Mouse (Mus musculus) splenic B cell, adult 2 months (primary cell): ENCODE results near the gene Igfbp6.

Experiments used
- DNase-seq: peaks from one replicate; pipeline ENCODE4 v3.0.0-alpha.2; 2011; ENCODE audit warnings: low read depth, low spot score
- H3K27me3 ChIP-seq: 2 replicates; pipeline ENCODE4 v1.6.1; 2012; ENCODE audit warnings: mild to moderate bottlenecking, low read length, moderate library complexity, mixed read lengths; ENCODE audit not compliant: control insufficient read depth, poor library complexity, insufficient read depth, severe bottlenecking
- H3K36me3 ChIP-seq: 2 replicates; pipeline ENCODE4 v1.6.1; 2012; ENCODE audit warnings: mild to moderate bottlenecking, low read length, moderate library complexity, mixed read lengths; ENCODE audit not compliant: control insufficient read depth, poor library complexity, insufficient read depth, severe bottlenecking

Gene Igfbp6

GRCm38 (mm10) chr15:102144274-102144711 lies at the start of gene Igfbp6:
Gene Igfbp6 (plus strand): TSS chr15:102144362.
- H3K27me3 ChIP-seq: 0 out of 2 replicates have a peak, but pooled peaks cover 1% of the 10 kb centered on the region
- H3K36me3 ChIP-seq: no peaks in the 10 kb centered on the region
- no peak for DNase-seq

- peaks cover 27% of the 10 kb centered on the region for H3K36me3 ChIP-seq
- no peak for DNase-seq
- no peaks in the 10 kb centered on the region for H3K27me3 ChIP-seq
These were observed 49.2 kb upstream of the Igfbp6 start for GRCm38 (mm10) chr15:102094988-102095387.

- Histone ChIP-seq H3K36me3 (peaks cover 19% of the 10 kb centered on the region), H3K27me3 (no peaks in the 10 kb centered on the region)
- DNase-seq: no peak
These were observed 46.8 kb upstream of the Igfbp6 start for GRCm38 (mm10) chr15:102097147-102097915.

GRCm38 (mm10) chr15:102097991-102098555 lies 46.1 kb upstream of the Igfbp6 start:
- Histone ChIP-seq H3K36me3 (peaks cover 19% of the 10 kb centered on the region), H3K27me3 (no peaks in the 10 kb centered on the region)
- no peak for DNase-seq

GRCm38 (mm10) chr15:102099260-102099659 lies 44.9 kb upstream of the Igfbp6 start:
- H3K36me3 ChIP-seq: peaks cover 15% of the 10 kb centered on the region
- no peak for DNase-seq
- no peaks in the 10 kb centered on the region for H3K27me3 ChIP-seq

- DNase-seq: no peak
- Histone ChIP-seq H3K36me3 (peaks cover 10% of the 10 kb centered on the region), H3K27me3 (no peaks in the 10 kb centered on the region)
These were observed 44.4 kb upstream of the Igfbp6 start for GRCm38 (mm10) chr15:102099771-102100160.

- DNase-seq: peak; percentile 62
- no peaks in the 10 kb centered on the region for H3K27me3 ChIP-seq
- H3K36me3 ChIP-seq: peaks cover 6% of the 10 kb centered on the region
These were observed 43.8 kb upstream of the Igfbp6 start, which contains the start of gene Tns2 for GRCm38 (mm10) chr15:102100161-102100981. Gene Tns2 (plus strand): TSS chr15:102100413.

GRCm38 (mm10) chr15:102100996-102101671 lies 43.0 kb upstream of the Igfbp6 start:
- no peak for DNase-seq
- peaks cover 2% of the 10 kb centered on the region; the same call in 1 of the 2 replicates for H3K36me3 ChIP-seq
- no peaks in the 10 kb centered on the region for H3K27me3 ChIP-seq

GRCm38 (mm10) chr15:102101672-102102541 lies 42.3 kb upstream of the Igfbp6 start:
- Histone ChIP-seq H3K36me3 (peaks cover 2% of the 10 kb centered on the region; the same call in 1 of the 2 replicates), H3K27me3 (no peaks in the 10 kb centered on the region)
- DNase-seq: no peak

- Histone ChIP-seq H3K36me3 (peaks cover under 1% of the 10 kb centered on the region; the same call in 1 of the 2 replicates), H3K27me3 (no peaks in the 10 kb centered on the region)
- no peak for DNase-seq
These were observed 41.5 kb upstream of the Igfbp6 start for GRCm38 (mm10) chr15:102102548-102103121.

- H3K27me3 ChIP-seq: no peaks in the 10 kb centered on the region
- DNase-seq: no peak
- H3K36me3 ChIP-seq: no peaks in the 10 kb centered on the region
These were observed 40.7 kb upstream of the Igfbp6 start for GRCm38 (mm10) chr15:102103371-102103946.

- no peak for DNase-seq
- no peaks in the 10 kb centered on the region for H3K36me3 ChIP-seq
- H3K27me3 ChIP-seq: no peaks in the 10 kb centered on the region
These were observed 40.1 kb upstream of the Igfbp6 start for GRCm38 (mm10) chr15:102103947-102104555.

GRCm38 (mm10) chr15:102105360-102105759 lies 38.8 kb upstream of the Igfbp6 start:
- DNase-seq: no peak
- Histone ChIP-seq H3K27me3 (no peaks in the 10 kb centered on the region), H3K36me3 (no peaks in the 10 kb centered on the region)
